Mouse (Mus musculus) myocyte (in vitro differentiated cells): ENCODE measurements around the gene Dnajc3. TPM values are rescaled to one million over a fixed set of nuclear protein-coding genes. Genes with fewer than 3 reads are reported as not detected.

Experiments used
- H3K27me3 ChIP-seq: one replicate; pipeline ENCODE4 v1.6.1; 2011; ENCODE audit not compliant: control insufficient read depth, insufficient read depth, insufficient read length
- H3K36me3 ChIP-seq: one replicate; pipeline ENCODE4 v1.6.1; 2011; ENCODE audit not compliant: control insufficient read depth, insufficient read depth
- H3K4me2 ChIP-seq: one replicate; pipeline ENCODE4 v1.6.1; 2011; ENCODE audit warnings: low read depth, control low read depth
- H3K4me3 ChIP-seq: one replicate; pipeline ENCODE4 v1.5.1; 2011; ENCODE audit warnings: mild to moderate bottlenecking, control low read depth, moderate library complexity
- H3K79me2 ChIP-seq: one replicate; pipeline ENCODE4 v1.6.1; 2011; ENCODE audit not compliant: control insufficient read depth, insufficient read depth
- H3ac ChIP-seq: one replicate; pipeline ENCODE4 v1.6.1; 2011; ENCODE audit not compliant: control insufficient read depth, insufficient read length
- CEBPB ChIP-seq: IDR thresholded peaks from 2 replicates; pipeline ENCODE4 v1.6.1; 2011; ENCODE audit warnings: mild to moderate bottlenecking, moderate library complexity; ENCODE audit not compliant: poor library complexity, insufficient read depth, severe bottlenecking
- E2F4 ChIP-seq: IDR thresholded peaks from one replicate; pipeline ENCODE4 v1.6.1; 2011; ENCODE audit warnings: mild to moderate bottlenecking, control low read depth, moderate library complexity; ENCODE audit not compliant: insufficient read depth
- MAX ChIP-seq: IDR thresholded peaks from one replicate; pipeline ENCODE4 v1.6.1; 2011; ENCODE audit warnings: low read depth, mild to moderate bottlenecking, control low read depth
- MYOD1 ChIP-seq, 3 experiments: IDR thresholded peaks; one replicate each; pipeline ENCODE4 v1.6.1; 2011; ENCODE audit warnings: control low read depth in 2 of 3, low read depth in 2 of 3, mild to moderate bottlenecking in 2 of 3, moderate library complexity in 1 of 3; ENCODE audit not compliant: insufficient read length in 2 of 3, control insufficient read depth in 1 of 3
- MYOG ChIP-seq, 3 experiments: IDR thresholded peaks; one replicate each; pipeline ENCODE4 v1.6.1; 2011; ENCODE audit warnings: control low read depth in 2 of 3, low read depth in 2 of 3, mild to moderate bottlenecking in 2 of 3; ENCODE audit not compliant: insufficient read length in 2 of 3, control insufficient read depth in 1 of 3, insufficient read depth in 1 of 3
- POLR2A ChIP-seq: IDR thresholded peaks from one replicate; pipeline ENCODE4 v1.6.1; 2011; ENCODE audit warnings: low read depth, mild to moderate bottlenecking, control low read depth, moderate library complexity; ENCODE audit not compliant: insufficient read length
- POLR2AphosphoS2 ChIP-seq: IDR thresholded peaks from one replicate; pipeline ENCODE4 v1.6.1; 2011; ENCODE audit warnings: low read depth, control low read depth; ENCODE audit not compliant: insufficient read length
- REST ChIP-seq: IDR thresholded peaks from one replicate; pipeline ENCODE4 v1.6.1; 2011; ENCODE audit warnings: mild to moderate bottlenecking, control low read depth, moderate library complexity; ENCODE audit not compliant: insufficient read depth, insufficient read length
- SRF ChIP-seq: IDR thresholded peaks from one replicate; pipeline ENCODE4 v1.6.1; 2011; ENCODE audit warnings: low read depth; ENCODE audit not compliant: control insufficient read depth, insufficient read length
- TCF12 ChIP-seq: IDR thresholded peaks from one replicate; pipeline ENCODE4 v1.6.1; 2011; ENCODE audit warnings: mild to moderate bottlenecking, control low read depth; ENCODE audit not compliant: poor library complexity, insufficient read depth, severe bottlenecking
- TCF3 ChIP-seq: IDR thresholded peaks from one replicate; pipeline ENCODE4 v1.6.1; 2011; ENCODE audit warnings: low read depth, control low read depth; ENCODE audit not compliant: insufficient read length
- USF1 ChIP-seq: IDR thresholded peaks from one replicate; pipeline ENCODE4 v1.6.1; 2011; ENCODE audit warnings: low read depth, mild to moderate bottlenecking, control low read depth, moderate library complexity
- polyA plus RNA-seq: library from polyadenylated mRNA; unstranded; fragments of >200 nt; fragmentation: generic; extraction: Trizol; gene quantifications from one replicate; pipeline ENCODE4 v1.2.1, GENCODE M21; 2012; ENCODE audit warnings: missing spikeins

The Dnajc3 gene
- polyA plus RNA-seq = 6.9 TPM

DNA sequence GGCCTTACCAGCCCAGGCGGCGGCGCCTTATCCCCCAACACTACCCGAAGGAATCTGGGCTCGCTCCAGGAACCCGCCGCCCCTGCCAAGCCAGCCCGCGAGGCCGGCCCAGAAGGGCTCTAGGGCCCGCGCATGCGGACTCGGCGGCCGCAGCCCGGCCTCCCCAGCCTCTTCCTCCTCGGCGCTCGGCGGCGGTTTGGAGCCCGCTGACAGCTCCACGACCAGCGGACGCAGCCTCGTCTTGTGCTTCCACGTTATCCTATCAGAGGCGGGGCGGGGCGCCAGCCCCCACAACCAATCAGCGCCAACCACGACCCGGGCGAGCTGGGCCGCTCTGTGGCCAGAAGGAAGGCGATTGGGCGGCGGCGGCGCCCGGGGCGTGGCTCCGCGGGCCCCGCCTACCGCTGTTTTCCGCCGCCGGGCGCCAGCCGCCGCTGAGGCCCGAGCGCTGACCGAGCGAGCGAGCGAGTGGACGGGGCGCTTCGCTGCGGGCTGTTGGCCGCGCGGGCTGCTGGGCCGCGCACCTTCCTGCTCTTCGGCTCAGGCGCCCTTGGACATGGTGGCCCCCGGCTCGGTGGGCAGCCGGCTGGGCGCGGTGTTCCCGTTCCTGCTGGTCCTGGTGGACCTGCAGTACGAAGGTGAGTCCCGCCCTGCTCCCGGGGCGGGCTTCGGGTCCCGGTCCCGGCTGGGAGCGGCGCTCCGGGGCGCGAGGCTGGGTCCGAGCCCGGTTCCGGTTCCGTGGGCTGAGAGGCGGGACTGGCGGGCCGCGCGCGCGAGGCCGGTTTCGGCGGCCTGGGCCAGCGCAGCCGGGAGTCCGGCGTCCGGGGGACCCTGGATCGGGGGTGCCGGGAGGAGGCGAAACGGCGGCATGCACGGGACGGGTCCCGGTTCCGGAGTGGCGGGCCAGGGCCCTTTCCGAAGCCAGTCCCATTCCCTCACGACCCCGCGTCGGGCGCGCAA is at the start of gene Dnajc3:
TSS of gene Dnajc3 (plus strand) at position 444 of the 960 bp plus-strand sequence.
- H3K4me3 ChIP-seq = peak within 1 kb of the TSS; percentile 39
- peaks cover 40% of the 10 kb centered on the region for H3K79me2 ChIP-seq
- no peaks in the 10 kb centered on the region for H3K27me3 ChIP-seq
- H3K36me3 ChIP-seq = no peaks in the 10 kb centered on the region
- peak within 1 kb of the TSS; percentile 76 for H3ac ChIP-seq
- TF ChIP-seq MYOG (IDR thresholded peaks at IDR 0.05; ENCODE audit: control insufficient read depth in 1 of 3, insufficient read depth in 1 of 3, insufficient read length in 2 of 3, low read depth in 2 of 3) = peak in 1 of 3 experiments; percentile 1
- TF ChIP-seq POLR2A = peak; percentile 82
- no peak for TF ChIP-seq TCF3
- TF ChIP-seq POLR2AphosphoS2 = peak; percentile 78
- H3K4me2 ChIP-seq = peak within 1 kb of the TSS; percentile 96

DNA sequence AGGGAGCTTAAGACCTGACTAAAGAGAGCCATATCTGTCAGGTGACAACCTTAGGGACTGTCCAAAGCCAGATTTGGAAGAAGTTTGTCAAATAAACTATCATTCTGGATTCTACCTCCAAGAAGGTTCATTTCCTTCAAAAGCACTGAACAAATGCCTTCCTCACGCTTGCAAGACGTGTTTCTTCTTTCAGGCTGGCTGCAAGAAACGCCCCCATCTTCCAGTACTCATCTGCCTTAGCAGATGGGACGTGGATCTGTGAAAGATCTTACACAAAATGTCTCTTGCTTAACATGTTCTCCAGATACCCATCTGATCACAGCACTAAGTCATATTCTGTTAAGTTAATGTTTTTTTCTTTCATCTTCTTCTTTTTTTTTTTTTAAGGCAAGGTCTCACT is 47.7 kb upstream of the Dnajc3 start:
- TF ChIP-seq MYOG (IDR thresholded peaks at IDR 0.05; ENCODE audit: control insufficient read depth in 1 of 3, insufficient read depth in 1 of 3, insufficient read length in 2 of 3, low read depth in 2 of 3) (no peak), SRF (no peak), TCF12 (no peak), CEBPB (no peak), MYOD1 (IDR thresholded peaks at IDR 0.05; ENCODE audit: control insufficient read depth in 1 of 3, insufficient read length in 2 of 3, low read depth in 2 of 3) (no peak), POLR2AphosphoS2 (no peak), REST (no peak), E2F4 (no peak), TCF3 (no peak), USF1 (no peak), POLR2A (no peak)
- H3ac ChIP-seq = no peak overlapping the region
- H3K27me3 ChIP-seq = no peaks in the 10 kb centered on the region
- no peaks in the 10 kb centered on the region for H3K79me2 ChIP-seq
- no peak overlapping the region for H3K4me3 ChIP-seq
- peaks cover 8% of the 10 kb centered on the region for H3K36me3 ChIP-seq
- no peak overlapping the region for H3K4me2 ChIP-seq

DNA sequence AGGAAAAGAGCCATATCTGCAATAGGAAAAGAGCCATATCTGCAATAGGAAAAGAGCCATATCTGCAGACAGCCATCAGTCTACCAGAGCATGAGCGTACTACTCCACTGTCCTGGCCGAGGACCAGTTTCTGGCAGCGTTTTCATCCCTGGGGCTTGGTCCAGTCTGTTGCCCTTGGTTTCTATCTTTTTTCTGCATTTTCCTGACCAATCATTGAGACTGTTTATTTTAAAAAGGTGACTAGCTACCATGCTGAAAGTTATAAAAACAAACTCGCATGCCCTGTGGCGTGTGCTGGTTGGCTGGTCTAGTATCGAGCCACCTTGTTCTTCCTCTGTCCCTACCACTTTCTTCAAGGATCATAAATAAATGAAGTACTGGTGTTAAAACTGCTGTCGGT is 42.5 kb upstream of the Dnajc3 start:
- Histone ChIP-seq H3K36me3 (peaks cover 8% of the 10 kb centered on the region), H3K4me2 (no peak overlapping the region), H3K4me3 (no peak overlapping the region), H3ac (no peak overlapping the region), H3K27me3 (no peaks in the 10 kb centered on the region), H3K79me2 (no peaks in the 10 kb centered on the region)
- TF ChIP-seq E2F4 (no peak), MYOD1 (IDR thresholded peaks at IDR 0.05; ENCODE audit: control insufficient read depth in 1 of 3, insufficient read length in 2 of 3, low read depth in 2 of 3) (no peak), REST (no peak), TCF3 (no peak), TCF12 (no peak), MYOG (IDR thresholded peaks at IDR 0.05; ENCODE audit: control insufficient read depth in 1 of 3, insufficient read depth in 1 of 3, insufficient read length in 2 of 3, low read depth in 2 of 3) (no peak), POLR2AphosphoS2 (no peak), SRF (no peak), CEBPB (no peak), MAX (no peak), POLR2A (no peak), USF1 (no peak)

DNA sequence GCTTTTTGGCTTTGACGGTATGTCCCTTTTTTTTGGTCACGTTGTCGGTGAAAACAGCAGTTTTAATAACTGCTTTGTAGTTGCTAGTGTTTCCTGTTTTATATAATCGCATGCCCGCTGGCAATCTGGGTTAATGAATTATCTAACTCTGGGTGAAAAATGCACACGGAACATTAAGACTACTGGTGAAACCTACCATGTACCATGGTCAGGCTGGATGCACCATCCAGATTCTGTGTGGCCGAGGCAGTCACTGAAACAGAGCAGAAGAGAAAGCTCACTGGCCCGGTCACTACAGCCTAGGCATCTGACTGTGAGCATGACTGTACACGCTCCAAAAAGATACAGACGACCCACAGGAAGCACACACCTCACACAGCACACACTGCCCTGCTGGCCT is 42.1 kb upstream of the Dnajc3 start:
- Histone ChIP-seq H3K4me2 (no peak overlapping the region), H3K79me2 (no peaks in the 10 kb centered on the region), H3K27me3 (no peaks in the 10 kb centered on the region), H3K4me3 (no peak overlapping the region), H3ac (no peak overlapping the region), H3K36me3 (peaks cover 8% of the 10 kb centered on the region)
- no peak for TF ChIP-seq E2F4
- TF ChIP-seq POLR2AphosphoS2 = no peak
- TF ChIP-seq REST = no peak
- TF ChIP-seq TCF3 = no peak
- TF ChIP-seq MYOG (IDR thresholded peaks at IDR 0.05; ENCODE audit: control insufficient read depth in 1 of 3, insufficient read depth in 1 of 3, insufficient read length in 2 of 3, low read depth in 2 of 3) = no peak
- TF ChIP-seq POLR2A = no peak
- TF ChIP-seq CEBPB = no peak
- no peak for TF ChIP-seq MAX
- no peak for TF ChIP-seq TCF12
- TF ChIP-seq SRF = no peak
- TF ChIP-seq USF1 = no peak
- no peak for TF ChIP-seq MYOD1 (IDR thresholded peaks at IDR 0.05; ENCODE audit: control insufficient read depth in 1 of 3, insufficient read length in 2 of 3, low read depth in 2 of 3)
